Mouse (Mus musculus) ES-Bruce4 (cell line): ENCODE measurements around the gene Mpv17. TPM values are rescaled to one million over a fixed set of nuclear protein-coding genes. Genes with fewer than 3 reads are reported as not detected.

Experiments
- H3K27ac ChIP-seq: 2 replicates; pipeline ENCODE4 v1.5.1; 2012; ENCODE audit warnings: low read length, inconsistent platforms; ENCODE audit not compliant: insufficient read depth
- H3K27me3 ChIP-seq: 2 replicates; pipeline ENCODE4 v1.6.1; 2012; ENCODE audit warnings: mild to moderate bottlenecking, low read length, inconsistent platforms; ENCODE audit not compliant: control insufficient read depth, poor library complexity, insufficient read depth, severe bottlenecking
- H3K36me3 ChIP-seq: 2 replicates; pipeline ENCODE4 v1.6.1; 2012; ENCODE audit warnings: inconsistent platforms, mild to moderate bottlenecking, low read length, moderate library complexity; ENCODE audit not compliant: control insufficient read depth, poor library complexity, insufficient read depth, severe bottlenecking
- H3K4me1 ChIP-seq: one replicate; pipeline ENCODE4 v1.8.1; 2011; ENCODE audit warnings: low read length; ENCODE audit not compliant: control insufficient read depth, insufficient read depth
- H3K4me3 ChIP-seq: 2 replicates; pipeline ENCODE4 v1.5.1; 2011; ENCODE audit warnings: low read depth, mild to moderate bottlenecking, low read length
- H3K9ac ChIP-seq: 2 replicates; pipeline ENCODE4 v1.6.1; 2012; ENCODE audit warnings: low read depth, mild to moderate bottlenecking, inconsistent platforms; ENCODE audit not compliant: poor library complexity, severe bottlenecking
- H3K9me3 ChIP-seq: replicated peaks from 2 replicates; pipeline ENCODE4 v1.6.1; 2012; ENCODE audit warnings: mild to moderate bottlenecking, low read length, inconsistent platforms; ENCODE audit not compliant: control insufficient read depth, poor library complexity, insufficient read depth, severe bottlenecking
- CTCF ChIP-seq: IDR thresholded peaks from one replicate; pipeline ENCODE4 v1.8.1; 2011; ENCODE audit warnings: low read depth, low read length
- EP300 ChIP-seq: IDR thresholded peaks from 2 replicates; pipeline ENCODE4 v1.6.1; 2011; ENCODE audit warnings: low read depth, low read length; ENCODE audit not compliant: insufficient read depth
- POLR2A ChIP-seq: IDR thresholded peaks from one replicate; pipeline ENCODE4 v1.8.1; 2011; ENCODE audit warnings: low read length; ENCODE audit not compliant: insufficient read depth
- polyA plus RNA-seq: library from polyadenylated mRNA; stranded (reverse); fragments of >200 nt; gene quantifications from 2 replicates; pipeline ENCODE4 v1.2.4, GENCODE M21; 2011; ENCODE audit warnings: low read depth; ENCODE audit not compliant: missing spikeins, insufficient read depth, insufficient read length

Mpv17 gene
- polyA plus RNA-seq, 1 experiment: 58.1 TPM

DNA sequence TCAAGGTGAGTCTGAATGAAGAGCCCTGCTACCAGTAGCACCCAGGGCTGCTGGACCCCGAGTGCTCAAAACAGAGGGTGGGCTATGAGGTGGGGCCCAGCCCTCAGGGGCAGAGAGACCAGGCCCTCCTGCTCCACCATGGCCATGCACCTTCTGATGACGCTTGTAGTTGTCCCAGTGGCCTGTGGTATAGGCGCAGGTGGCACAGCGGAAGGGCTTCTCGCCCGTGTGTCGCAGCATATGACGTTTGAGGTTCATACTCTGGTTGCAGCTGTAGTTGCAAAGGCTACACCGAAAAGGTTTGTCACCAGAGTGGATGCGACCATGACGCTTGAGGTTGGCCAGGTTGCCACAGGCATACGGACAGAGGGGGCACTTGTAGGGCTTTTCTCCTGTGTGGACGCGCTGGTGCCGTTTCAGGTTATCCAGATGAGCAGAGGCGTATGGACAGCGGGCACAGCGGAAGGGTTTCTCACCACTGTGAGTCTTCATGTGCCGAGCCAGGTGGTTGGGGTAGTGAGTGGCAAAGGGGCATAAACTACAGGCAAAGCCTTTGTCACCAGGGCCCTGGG, 45.4 kb upstream of the Mpv17 start:
- Histone ChIP-seq H3K4me3 (no peak overlapping the region), H3K4me1 (no peaks in the 10 kb centered on the region), H3K36me3 (peaks cover 51% of the 10 kb centered on the region), H3K9me3 (no peaks in the 10 kb centered on the region), H3K27me3 (no peaks in the 10 kb centered on the region), H3K9ac (no peak overlapping the region), H3K27ac (no peak overlapping the region)
- TF ChIP-seq POLR2A: no peak
- no peak for TF ChIP-seq EP300
- no peak for TF ChIP-seq CTCF

DNA sequence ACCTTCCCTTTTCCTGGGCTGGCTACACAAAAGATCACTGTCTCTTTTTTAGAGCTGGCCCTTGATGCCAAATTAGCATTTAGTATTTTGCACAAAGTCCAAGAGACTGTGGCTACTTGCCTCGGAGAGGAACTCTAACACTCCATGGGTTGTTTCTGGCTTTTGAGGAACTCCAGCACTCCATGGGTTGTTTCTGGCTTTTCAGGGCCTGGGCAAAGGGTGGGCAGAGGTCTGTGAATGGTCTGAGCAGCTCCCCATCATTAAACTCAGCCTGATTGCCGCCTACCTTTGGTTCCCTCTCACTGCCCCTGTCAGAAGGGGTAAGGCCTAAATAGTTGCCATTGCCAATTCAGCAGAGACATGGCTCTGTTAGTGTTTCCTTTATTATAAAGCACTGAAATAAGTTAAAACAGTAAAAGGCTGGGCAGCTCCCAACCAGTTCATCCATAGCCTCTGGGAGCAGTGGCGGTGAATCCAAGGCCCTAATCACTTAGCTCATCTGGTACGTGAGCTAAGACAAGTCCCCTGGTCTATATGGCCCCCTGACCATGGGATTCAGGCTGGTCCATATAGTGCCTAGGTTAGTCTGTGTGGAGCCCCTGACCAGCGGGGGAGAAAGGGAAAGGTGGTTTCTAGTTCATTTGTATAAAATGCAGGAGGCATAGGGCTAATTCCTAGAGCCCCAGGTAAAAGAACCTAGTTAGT, 44.7 kb upstream of the Mpv17 start:
- Histone ChIP-seq H3K9me3 (no peaks in the 10 kb centered on the region), H3K27me3 (no peaks in the 10 kb centered on the region), H3K36me3 (peaks cover 50% of the 10 kb centered on the region), H3K4me1 (no peaks in the 10 kb centered on the region), H3K9ac (no peak overlapping the region), H3K27ac (no peak overlapping the region), H3K4me3 (no peak overlapping the region)
- no peak for TF ChIP-seq POLR2A
- TF ChIP-seq CTCF: no peak
- no peak for TF ChIP-seq EP300

DNA sequence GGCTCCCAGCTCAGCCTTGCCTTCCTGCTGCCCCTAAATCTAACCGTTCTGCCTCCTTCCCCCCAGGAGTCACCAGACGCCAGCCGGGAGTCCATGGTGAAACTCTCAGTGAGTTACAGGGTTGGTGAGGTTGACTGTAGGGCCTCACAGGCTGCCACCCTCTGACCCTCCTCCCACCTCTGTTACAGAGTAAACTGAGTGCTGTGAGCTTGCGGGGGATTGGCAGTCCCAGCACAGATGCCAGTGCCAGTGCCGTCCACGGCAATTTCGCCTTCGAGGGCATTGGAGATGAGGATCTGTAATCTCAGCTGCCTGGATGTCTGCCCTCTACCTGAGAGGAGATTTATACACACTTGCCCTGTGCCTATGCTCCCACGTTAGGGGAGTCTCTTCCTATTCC, 44.1 kb upstream of the Mpv17 start:
- no peak overlapping the region for H3K27ac ChIP-seq
- no peaks in the 10 kb centered on the region for H3K4me1 ChIP-seq
- TF ChIP-seq POLR2A: no peak
- H3K27me3 ChIP-seq: no peaks in the 10 kb centered on the region
- no peak overlapping the region for H3K4me3 ChIP-seq
- peaks cover 46% of the 10 kb centered on the region for H3K36me3 ChIP-seq
- no peak overlapping the region for H3K9ac ChIP-seq
- no peaks in the 10 kb centered on the region for H3K9me3 ChIP-seq

DNA sequence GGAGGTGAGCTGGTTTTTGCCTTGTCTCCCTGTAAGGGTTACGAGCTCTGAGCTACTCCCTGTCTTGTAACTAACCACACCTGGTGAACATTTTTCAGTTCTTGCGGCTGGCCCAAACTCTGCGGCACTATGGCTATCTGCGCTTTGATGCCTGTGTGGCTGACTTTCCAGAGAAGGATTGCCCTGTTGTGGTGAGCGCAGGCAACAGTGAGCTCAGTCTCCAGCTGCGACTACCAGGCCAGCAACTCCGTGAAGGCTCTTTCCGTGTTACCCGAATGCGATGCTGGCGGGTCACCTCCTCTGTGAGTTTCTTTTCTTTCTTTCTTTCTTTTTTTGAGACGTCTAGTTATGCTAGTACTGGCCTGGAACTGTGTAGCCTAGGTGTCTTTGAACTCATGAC, 43.0 kb upstream of the Mpv17 start:
- Histone ChIP-seq H3K9me3 (no peaks in the 10 kb centered on the region), H3K27ac (no peak overlapping the region), H3K4me3 (no peak overlapping the region), H3K27me3 (no peaks in the 10 kb centered on the region), H3K36me3 (peaks cover 44% of the 10 kb centered on the region), H3K4me1 (no peaks in the 10 kb centered on the region), H3K9ac (no peak overlapping the region)
- no peak for TF ChIP-seq CTCF
- TF ChIP-seq POLR2A: no peak
- no peak for TF ChIP-seq EP300

DNA sequence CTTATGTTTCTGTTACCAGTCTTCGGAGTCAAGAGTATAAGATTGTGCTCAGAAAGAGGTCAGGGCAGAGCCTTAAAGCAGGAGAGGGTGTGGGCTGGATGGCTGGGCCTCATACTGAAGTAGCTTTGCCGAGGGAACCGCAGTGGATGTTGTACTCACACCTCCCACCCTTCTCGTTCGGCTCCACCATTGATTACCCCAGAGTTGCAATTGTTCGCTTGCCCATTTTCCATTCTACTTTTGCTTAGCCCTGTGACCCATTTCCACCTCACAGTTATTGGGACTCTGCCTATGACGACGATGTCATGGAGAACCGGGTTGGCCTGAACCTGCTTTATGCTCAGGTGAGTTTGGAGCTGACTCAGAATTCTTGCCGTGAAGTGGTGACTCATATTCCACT, 42.2 kb upstream of the Mpv17 start:
- Histone ChIP-seq H3K36me3 (peaks cover 44% of the 10 kb centered on the region), H3K9ac (no peak overlapping the region)

DNA sequence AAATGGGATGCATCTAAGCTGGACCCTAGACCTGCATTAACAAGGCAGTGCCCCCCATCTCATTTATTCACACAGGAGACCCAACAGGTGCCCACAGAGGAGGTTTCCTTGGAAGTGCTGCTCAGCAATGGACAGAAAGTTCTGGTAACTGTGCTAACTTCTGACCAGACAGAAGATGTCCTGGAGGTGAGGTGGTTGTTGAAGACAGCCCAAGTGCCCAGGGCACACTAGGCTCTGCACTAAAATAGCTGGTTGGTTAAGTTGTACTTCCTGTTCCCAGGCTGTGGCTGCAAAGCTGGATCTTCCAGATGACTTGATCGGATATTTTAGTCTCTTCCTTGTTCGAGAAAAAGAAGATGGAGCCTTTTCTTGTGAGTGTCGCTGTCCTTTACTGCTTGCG, 41.6 kb upstream of the Mpv17 start:
- Histone ChIP-seq H3K9ac (no peak overlapping the region), H3K9me3 (no peaks in the 10 kb centered on the region), H3K4me3 (no peak overlapping the region), H3K27me3 (no peaks in the 10 kb centered on the region), H3K27ac (no peak overlapping the region), H3K4me1 (no peaks in the 10 kb centered on the region), H3K36me3 (peaks cover 44% of the 10 kb centered on the region)
- TF ChIP-seq EP300: no peak
- no peak for TF ChIP-seq POLR2A
- TF ChIP-seq CTCF: no peak

More for the DNA sequence above, 42.2 kb upstream of the Mpv17 start:
- TF ChIP-seq POLR2A (no peak), CTCF (no peak), EP300 (no peak)
- no peak overlapping the region for H3K27ac ChIP-seq
- H3K9me3 ChIP-seq: no peaks in the 10 kb centered on the region
- H3K4me3 ChIP-seq: no peak overlapping the region
- no peaks in the 10 kb centered on the region for H3K27me3 ChIP-seq
- H3K4me1 ChIP-seq: no peaks in the 10 kb centered on the region
